Mouse (Mus musculus): ENCODE data around the gene D16Ertd472e. TPM values are rescaled to one million over a fixed set of nuclear protein-coding genes. Genes with fewer than 3 reads are reported as not detected.

Gene D16Ertd472e
- total RNA-seq, 2 experiments from 2014 or later = 15.8 to 16.8 TPM

DNA sequence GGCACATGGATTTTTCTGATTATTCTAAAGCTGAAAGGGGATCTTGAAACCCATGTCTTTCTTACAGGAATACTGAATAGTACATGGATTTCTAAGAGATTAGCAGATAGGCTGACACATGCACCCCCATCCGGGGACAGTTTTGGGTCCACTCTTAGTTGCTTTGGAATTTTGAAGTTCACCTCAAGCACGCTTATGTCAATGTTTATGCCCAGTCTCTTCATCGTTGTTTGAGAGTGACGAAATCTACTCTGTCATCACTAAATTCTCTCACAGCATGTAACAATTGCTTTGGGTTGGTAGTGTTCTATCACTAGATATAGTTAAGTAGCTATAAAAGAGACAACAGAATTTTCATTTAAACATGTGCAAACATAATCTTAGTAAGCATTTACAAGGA is 8.7 kb upstream of the D16Ertd472e start:
- no peak for DNase-seq (ENCODE audit: low spot score in 2 of 2)
- Histone ChIP-seq H3K4me3 (no peak overlapping the region), H3K27ac (0 out of 2 replicates have a peak overlapping the region, but pooled peaks have one; percentile 8)
- no peak for TF ChIP-seq CTCF (conservative IDR thresholded peaks at IDR 0.05)

DNA sequence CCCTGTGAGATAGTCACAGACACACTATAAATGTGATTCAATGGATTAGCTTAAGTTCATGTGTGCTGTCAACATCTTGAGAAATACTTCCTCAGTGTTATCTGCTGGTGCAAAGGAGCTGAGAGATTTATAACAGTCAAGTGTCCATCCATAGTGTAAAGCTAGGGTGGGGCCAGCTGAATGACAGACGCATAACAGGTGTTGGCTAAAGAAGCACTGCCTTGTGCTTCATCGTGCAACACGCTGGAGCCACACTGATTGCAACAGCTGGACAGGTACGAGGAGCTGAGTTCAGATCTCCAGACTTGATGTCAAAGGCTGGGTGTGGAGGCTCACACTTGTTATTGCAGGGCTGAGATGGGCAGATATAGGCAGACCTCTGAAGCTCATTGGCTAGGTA is 7.5 kb upstream of the D16Ertd472e start:
- no peak for TF ChIP-seq CTCF (conservative IDR thresholded peaks at IDR 0.05)
- DNase-seq (ENCODE audit: low spot score in 2 of 2) = no peak
- Histone ChIP-seq H3K4me3 (no peak overlapping the region), H3K27ac (no peak overlapping the region)

- DNase-seq (ENCODE audit: low spot score in 2 of 2) = no peak
- TF ChIP-seq CTCF (conservative IDR thresholded peaks at IDR 0.05) = no peak
- no peak overlapping the region for H3K4me3 ChIP-seq
- H3K27ac ChIP-seq = no peak overlapping the region
These were observed 3.9 kb upstream of the D16Ertd472e start for GRCm38 (mm10) chr16:78580387-78580786.

GRCm38 (mm10) chr16:78579386-78579785 is 2.9 kb upstream of the D16Ertd472e start:
- TF ChIP-seq CTCF (conservative IDR thresholded peaks at IDR 0.05) = no peak
- Histone ChIP-seq H3K4me3 (no peak overlapping the region), H3K27ac (no peak overlapping the region)
- no peak for DNase-seq (ENCODE audit: low spot score in 2 of 2)

- TF ChIP-seq CTCF (conservative IDR thresholded peaks at IDR 0.05) = no peak
- DNase-seq (ENCODE audit: low spot score in 2 of 2) = no peak
- H3K4me3 ChIP-seq = peak overlapping the region; percentile 93
- peak overlapping the region; percentile 90 for H3K27ac ChIP-seq
These were observed 670 bp upstream of the D16Ertd472e start for GRCm38 (mm10) chr16:78577085-78577671.

DNA sequence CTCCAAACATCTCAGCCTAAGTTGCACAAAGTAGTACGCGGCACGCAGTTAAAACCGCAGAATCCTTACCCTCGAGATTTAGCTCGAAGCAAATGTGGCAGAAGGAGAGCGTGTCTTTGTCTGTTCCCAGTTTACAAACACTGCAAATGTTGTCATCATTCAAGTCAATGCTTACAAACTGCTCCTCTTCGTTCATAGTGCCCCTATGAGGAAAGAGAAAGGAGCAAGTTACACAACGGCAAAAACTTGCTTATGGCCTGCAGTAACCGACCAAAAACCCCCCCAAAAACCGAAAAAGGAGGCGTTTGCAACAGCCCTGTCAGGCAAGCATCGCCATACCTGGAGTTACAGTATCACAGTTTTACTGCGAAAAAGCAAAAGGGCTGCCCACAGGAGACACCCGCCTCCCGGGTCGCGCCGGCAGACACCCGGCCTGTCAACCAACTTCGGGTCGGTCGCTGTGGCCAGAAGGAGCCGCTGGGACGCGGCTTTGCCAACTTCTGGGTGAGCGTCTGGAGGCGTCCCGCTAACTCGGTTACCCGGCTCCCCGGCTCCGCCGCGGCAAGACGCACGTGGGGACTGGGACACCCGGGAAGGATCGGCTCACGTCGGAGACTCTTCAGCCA is 543 bp downstream of the D16Ertd472e start:
- Histone ChIP-seq H3K27ac (peak overlapping the region; percentile 90), H3K4me3 (peak overlapping the region; percentile 93)
- TF ChIP-seq CTCF (conservative IDR thresholded peaks at IDR 0.05) = no peak; the same call in 1 of the 2 replicates
- DNase-seq (ENCODE audit: low spot score in 2 of 2) = peak; percentile 44 to 54

DNA sequence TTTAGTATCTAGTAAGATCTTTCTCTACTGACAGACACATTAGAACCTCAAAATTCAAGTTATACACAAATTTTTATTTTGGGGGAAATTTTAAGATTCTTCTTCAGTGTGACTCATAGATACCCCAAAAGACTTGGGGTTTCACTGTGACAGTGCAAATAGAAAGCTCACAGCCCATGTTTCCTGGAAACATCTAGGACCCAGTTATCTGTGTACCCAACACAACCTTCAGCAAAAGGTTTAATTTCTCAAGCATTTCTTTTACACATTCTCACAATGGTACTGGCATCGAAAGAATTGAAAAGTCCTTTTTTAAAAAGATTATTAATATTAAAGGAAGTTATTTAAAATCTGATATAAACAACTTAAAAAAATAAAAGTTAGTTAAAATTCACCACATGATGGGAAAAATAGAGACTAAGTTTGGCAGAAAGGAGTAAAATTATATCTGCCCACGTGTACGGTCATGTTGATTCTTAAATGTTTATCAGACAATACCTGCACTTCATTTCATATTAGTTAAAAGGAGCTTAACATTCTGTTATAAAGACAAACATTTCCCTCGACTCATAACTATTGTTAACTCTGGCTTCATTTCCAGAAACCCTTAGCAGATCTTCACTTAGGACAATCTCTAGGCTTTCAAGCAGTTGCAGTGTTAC is 1.2 kb downstream of the D16Ertd472e start:
- Histone ChIP-seq H3K27ac (peak overlapping the region; percentile 90), H3K4me3 (peak overlapping the region; percentile 93)
- no peak for DNase-seq (ENCODE audit: low spot score in 2 of 2)
- TF ChIP-seq CTCF (conservative IDR thresholded peaks at IDR 0.05) = no peak

DNA sequence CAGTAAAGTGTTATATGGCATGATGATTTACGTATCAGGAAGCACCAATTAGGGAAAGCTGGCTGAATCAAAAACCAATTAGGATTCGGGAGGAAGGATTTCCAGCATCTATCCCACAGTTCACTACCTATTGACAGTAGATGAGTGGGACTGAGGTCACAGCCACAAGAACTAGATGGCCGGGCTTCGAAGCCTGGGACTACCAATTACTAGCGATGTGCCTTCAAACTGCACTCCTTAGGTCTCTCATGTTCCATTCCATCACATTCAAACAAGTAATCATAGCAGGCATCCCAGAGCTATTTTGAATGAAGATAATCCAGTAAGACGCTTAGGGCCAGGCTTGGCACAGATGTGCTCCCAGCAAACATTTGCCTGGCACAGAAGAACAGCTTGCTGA is 2.3 kb downstream of the D16Ertd472e start:
- peak overlapping the region; percentile 93 for H3K4me3 ChIP-seq
- DNase-seq (ENCODE audit: low spot score in 2 of 2) = no peak

GRCm38 (mm10) chr16:78573016-78573415 is 3.5 kb downstream of the D16Ertd472e start:
- no peak for DNase-seq (ENCODE audit: low spot score in 2 of 2)
- Histone ChIP-seq H3K27ac (peak overlapping the region; percentile 77), H3K4me3 (peak overlapping the region; percentile 23; the same call in 1 of the 2 replicates)
- TF ChIP-seq CTCF (conservative IDR thresholded peaks at IDR 0.05) = no peak

More for the DNA sequence above, 2.3 kb downstream of the D16Ertd472e start:
- no peak for TF ChIP-seq CTCF (conservative IDR thresholded peaks at IDR 0.05)
- H3K27ac ChIP-seq = peak overlapping the region; percentile 90

DNA sequence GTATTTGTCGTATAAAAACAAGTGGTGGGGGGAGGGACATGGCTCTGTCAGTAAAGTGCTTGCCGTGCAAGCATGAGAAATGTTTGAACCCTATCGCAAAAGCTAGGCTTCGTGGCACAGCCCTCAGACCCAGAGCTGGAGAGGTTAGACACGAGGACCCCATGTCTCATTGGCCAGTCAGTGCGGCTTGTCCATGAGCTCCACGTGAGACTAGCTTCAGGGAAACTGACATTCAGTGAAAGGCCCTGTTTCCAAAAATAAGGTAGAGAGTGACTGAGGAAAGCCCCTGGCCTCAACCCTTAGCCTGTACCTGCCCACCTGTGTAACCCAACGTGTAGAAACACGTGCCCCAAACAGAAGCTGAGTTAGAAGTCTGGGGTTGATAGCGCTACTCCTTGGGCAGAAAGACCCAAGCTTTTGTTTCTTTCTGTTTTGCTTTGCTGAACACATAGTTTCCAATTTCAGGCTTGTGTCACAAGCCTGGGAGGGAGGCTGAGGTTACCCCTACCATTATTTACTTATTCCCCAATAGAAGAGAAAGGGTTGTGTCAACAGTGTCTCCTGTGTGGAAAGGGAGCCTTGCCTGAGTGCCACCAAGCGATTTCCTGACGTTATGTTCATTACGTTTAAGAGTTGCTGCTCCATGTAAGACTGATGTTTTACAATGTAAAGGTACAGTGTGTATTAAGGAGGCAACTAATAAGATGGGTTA is 12.2 kb downstream of the D16Ertd472e start:
- TF ChIP-seq CTCF (conservative IDR thresholded peaks at IDR 0.05) = no peak
- DNase-seq (ENCODE audit: low spot score in 2 of 2) = no peak
- Histone ChIP-seq H3K4me3 (no peak overlapping the region), H3K27ac (no peak overlapping the region)

DNA sequence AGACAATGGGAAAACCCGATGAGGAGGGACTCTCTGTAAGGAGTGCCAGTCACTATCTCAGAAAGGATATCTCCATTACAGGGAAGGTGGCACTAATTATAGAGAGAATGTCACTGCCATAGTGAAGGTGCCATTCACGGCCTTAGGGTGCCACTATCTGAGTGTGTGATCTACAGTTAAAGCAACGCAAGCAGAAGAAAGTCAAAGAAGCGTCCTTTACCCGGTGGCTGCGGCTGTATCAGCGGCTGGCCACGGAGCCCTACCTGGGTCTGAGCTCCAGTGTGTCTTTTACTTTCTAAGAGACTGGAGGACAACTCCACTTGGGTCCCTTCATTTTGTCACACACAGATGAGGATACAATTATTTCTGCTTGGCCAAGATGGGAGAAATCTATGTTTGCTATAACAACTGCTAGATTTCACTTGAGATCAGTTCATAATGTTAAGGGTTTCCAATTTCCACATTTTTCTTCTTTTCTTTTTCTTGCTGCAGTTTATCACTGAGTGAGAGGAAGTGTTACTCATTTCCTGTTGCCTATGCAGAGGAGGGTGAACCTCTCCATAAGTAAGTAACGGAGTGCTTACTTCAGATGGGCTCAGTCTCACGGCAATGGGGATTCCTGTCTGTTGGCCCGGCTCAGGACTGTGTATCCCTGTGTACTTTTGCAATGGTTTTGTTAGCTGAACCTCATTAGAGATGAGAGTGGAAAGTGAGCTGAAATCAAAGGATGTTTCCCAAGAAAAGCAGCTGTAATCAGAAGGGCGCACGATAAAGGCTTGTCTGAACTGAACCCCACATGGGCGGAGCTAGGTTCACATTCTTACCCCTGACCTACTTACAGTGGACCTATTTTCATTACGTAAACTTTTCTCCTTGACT is 13.2 kb downstream of the D16Ertd472e start:
- Histone ChIP-seq H3K4me3 (no peak overlapping the region), H3K27ac (no peak overlapping the region)
- no peak for TF ChIP-seq CTCF (conservative IDR thresholded peaks at IDR 0.05)
- no peak for DNase-seq (ENCODE audit: low spot score in 2 of 2)

GRCm38 (mm10) chr16:78560627-78561026 is 15.9 kb downstream of the D16Ertd472e start:
- no peak for TF ChIP-seq CTCF (conservative IDR thresholded peaks at IDR 0.05)

More at GRCm38 (mm10) chr16:78560627-78561026, 15.9 kb downstream of the D16Ertd472e start:
- no peak for DNase-seq (ENCODE audit: low spot score in 2 of 2)
- peak overlapping the region; percentile 19; the same call in 1 of the 2 replicates for H3K27ac ChIP-seq
- no peak overlapping the region for H3K4me3 ChIP-seq
